27 mouse cellular contexts compared by ENCODE assay signal in the genomic region with DNA sequence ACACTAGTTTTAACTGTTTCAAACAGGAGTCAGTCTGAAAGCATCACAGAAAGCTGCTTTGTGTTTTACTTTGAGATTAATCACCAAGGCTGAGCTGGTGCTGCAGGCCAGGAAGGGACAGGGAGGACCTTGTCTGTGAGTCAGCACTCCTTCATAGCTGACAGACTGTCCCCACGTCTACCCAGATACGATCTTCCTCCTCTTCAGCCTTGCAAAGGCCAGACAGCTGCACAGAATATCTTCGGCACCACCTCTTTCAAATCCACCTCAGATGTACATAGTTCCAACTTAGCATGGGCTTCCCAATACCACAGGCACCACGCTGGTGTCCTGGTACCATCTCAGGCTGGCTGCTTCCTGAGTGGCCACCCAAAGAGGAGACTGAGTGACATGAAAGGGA. TPM values are rescaled to one million over a fixed set of nuclear protein-coding genes. Genes with fewer than 3 reads are reported as not detected.
DNase-seq lines count a peak whose midpoint lies in the region; ATAC-seq and TF ChIP-seq lines count a peak whose summit lies in the region.
"Had no signal": no experiment of that assay in that cellular context is flagged by ENCODE, and none has a peak within 500 bp of the region (broad histone marks: within the 10 kb centered on the region; RNA-seq: fewer than 3 reads in every experiment).

No protein-coding gene starts in this region.

- no peak for TF ChIP-seq POLR2A in MEL (IDR thresholded peaks at IDR 0.05; ENCODE audit: control insufficient read depth in 1 of 2, insufficient read depth in 1 of 2, low read depth in 1 of 2, low read length in 2 of 2, poor library complexity in 1 of 2)
- no peak for TF ChIP-seq POLR2A in lung, adult 2 months (IDR thresholded peaks at IDR 0.05; ENCODE audit: borderline replicate concordance, extremely low read depth, low read depth, low read length)

- no peak for ATAC-seq in embryonic facial prominence, embryonic 15.5 days (ENCODE audit: insufficient number of reproducible peaks, low FRiP score, low TSS enrichment, low read depth)
- ATAC-seq: Patski had no signal

- peak; percentile 65 to 78 for DNase-seq in adrenal gland, adult (ENCODE audit: inconsistent age in 2 of 2, low spot score in 1 of 2)
- DNase-seq in adrenal gland, postnatal 25 days: no peak
- DNase-seq in layer of hippocampus, adult 2 months (ENCODE audit: low spot score in 2 of 2): no peak
- DNase-seq in layer of hippocampus, postnatal 10 days (ENCODE audit: low spot score in 2 of 2): no peak
- DNase-seq in MEL (ENCODE audit: low read depth, low spot score): peak; percentile 66
- DNase-seq in cerebellum, postnatal 36 days: no peak
- no peak for DNase-seq in lung, adult 2 months
- DNase-seq: cerebellum, adult 11 months; cerebellum, postnatal 14 days; gastrocnemius, postnatal 36 days; kidney, adult 8-10 months; kidney, postnatal 4 days; midbrain, embryonic 14.5 days; right cerebral cortex, postnatal 25 days had no signal

- H3K27ac ChIP-seq in layer of hippocampus, adult 2 months: peak overlapping the region; percentile 73
- peak overlapping the region; percentile 85 for H3K27ac ChIP-seq in MEL (ENCODE audit: control insufficient read depth, low read depth, low read length)
- 0 out of 2 replicates have a peak overlapping the region, but pooled peaks have one; percentile 80 for H3K27ac ChIP-seq in embryonic facial prominence, embryonic 15.5 days (replicated peaks)
- H3K27ac ChIP-seq: forebrain, embryonic 12.5 days; hindbrain, embryonic 10.5 days; liver, embryonic 14.5 days; macrophage; neural tube, embryonic 15.5 days had no signal

- no peaks in the 10 kb centered on the region for H3K79me2 ChIP-seq in MEL (ENCODE audit: control insufficient read depth, insufficient read depth, low read length, poor library complexity)

- TF ChIP-seq EP300 in MEL (IDR thresholded peaks at IDR 0.05; ENCODE audit: low read depth in 1 of 2, low read length in 2 of 2): peak in 1 of 2 experiments; percentile 19; a peak in 2 of 4 replicates

- no peak overlapping the region for H3K4me3 ChIP-seq in layer of hippocampus, adult 2 months
- 0 out of 4 replicates have a peak overlapping the region, but pooled peaks of 1 of the 2 experiments have one; percentile 3 for H3K4me3 ChIP-seq in MEL (ENCODE audit: control insufficient read depth in 1 of 2, insufficient read depth in 1 of 2, low read depth in 2 of 2, low read length in 2 of 2)
- no peak overlapping the region for H3K4me3 ChIP-seq in embryonic facial prominence, embryonic 15.5 days (replicated peaks)
- no peak overlapping the region for H3K4me3 ChIP-seq in lung, adult 2 months (replicated peaks; ENCODE audit: extremely low read depth, low read depth, low read length)
- H3K4me3 ChIP-seq: forebrain, embryonic 12.5 days; hindbrain, embryonic 10.5 days; neural tube, embryonic 15.5 days had no signal

- no peak overlapping the region for H3K4me2 ChIP-seq in embryonic facial prominence, embryonic 15.5 days (replicated peaks)
- H3K4me2 ChIP-seq: forebrain, embryonic 12.5 days; neural tube, embryonic 15.5 days had no signal

- no peaks in the 10 kb centered on the region for H3K27me3 ChIP-seq in MEL (ENCODE audit: control insufficient read depth in 1 of 2, insufficient read depth in 2 of 2, low read length in 2 of 2)
- no peaks in the 10 kb centered on the region for H3K27me3 ChIP-seq in embryonic facial prominence, embryonic 15.5 days
- H3K27me3 ChIP-seq: forebrain, embryonic 12.5 days; neural tube, embryonic 15.5 days; Patski had no signal

- 72% methylated on average over 4 of the region's 4 CpGs for WGBS in embryonic facial prominence, embryonic 15.5 days
- WGBS in lung, adult 2 months: 85% methylated on average over 4 of the region's 4 CpGs

- H3K4me1 ChIP-seq in MEL (ENCODE audit: control insufficient read depth in 1 of 2, insufficient read depth in 2 of 2, low read length in 2 of 2): peaks cover 24 to 57% of the 10 kb centered on the region in 2 experiments
- peaks cover 28% of the 10 kb centered on the region for H3K4me1 ChIP-seq in embryonic facial prominence, embryonic 15.5 days
- no peaks in the 10 kb centered on the region for H3K4me1 ChIP-seq in lung, adult 2 months (ENCODE audit: control insufficient read depth, insufficient read depth, low read length)

- H3K9me3 ChIP-seq in MEL (replicated peaks; ENCODE audit: insufficient read depth, low read length): no peaks in the 10 kb centered on the region
- no peaks in the 10 kb centered on the region for H3K9me3 ChIP-seq in embryonic facial prominence, embryonic 15.5 days (replicated peaks)
- H3K9me3 ChIP-seq: forebrain, embryonic 12.5 days; hindbrain, embryonic 10.5 days; neural tube, embryonic 15.5 days had no signal

- TF ChIP-seq CTCF in layer of hippocampus, adult 2 months (conservative IDR thresholded peaks at IDR 0.05): no peak
- TF ChIP-seq CTCF in MEL (IDR thresholded peaks at IDR 0.05 in 2 of 3, conservative IDR thresholded peaks at IDR 0.05 in 1 of 3; ENCODE audit: control insufficient read depth in 1 of 3, insufficient read depth in 1 of 3, low read depth in 2 of 3, low read length in 3 of 3, poor library complexity in 1 of 3, severe bottlenecking in 1 of 3): no peak
- TF ChIP-seq CTCF in lung, adult 2 months (IDR thresholded peaks at IDR 0.05; ENCODE audit: insufficient read depth, low read length): no peak

- TF ChIP-seq RAD21 in MEL (IDR thresholded peaks at IDR 0.05; ENCODE audit: low read depth, low read length): no peak

- H3K9ac ChIP-seq in MEL (ENCODE audit: control insufficient read depth, low read depth, low read length, poor library complexity, severe bottlenecking): peak overlapping the region; percentile 24
- H3K9ac ChIP-seq in embryonic facial prominence, embryonic 15.5 days: no peak overlapping the region
- H3K9ac ChIP-seq: forebrain, embryonic 12.5 days; liver, embryonic 14.5 days; neural tube, embryonic 15.5 days had no signal

- H3K36me3 ChIP-seq in MEL (ENCODE audit: control insufficient read depth in 1 of 2, insufficient read depth in 2 of 2, low read length in 2 of 2): peaks cover 0 to 40% of the 10 kb centered on the region in 2 experiments; a peak in 2 of 4 replicates
- no peaks in the 10 kb centered on the region for H3K36me3 ChIP-seq in embryonic facial prominence, embryonic 15.5 days
- H3K36me3 ChIP-seq: forebrain, embryonic 12.5 days; hindbrain, embryonic 10.5 days had no signal

TF ChIP-seq in MEL, 35 proteins besides CTCF, POLR2A, EP300 and RAD21:
- TF ChIP-seq MAX (IDR thresholded peaks at IDR 0.05; ENCODE audit: low read length): 0 out of 2 replicates have a peak, but pooled peaks have one; percentile 31
- TF ChIP-seq ELF1 (IDR thresholded peaks at IDR 0.05; ENCODE audit: low read depth, low read length): no peak
- TF ChIP-seq USF2 (IDR thresholded peaks at IDR 0.05; ENCODE audit: borderline replicate concordance in 1 of 2, insufficient read depth in 1 of 2, low read depth in 1 of 2, low read length in 2 of 2): no peak
- TF ChIP-seq BHLHE40 (IDR thresholded peaks at IDR 0.05; ENCODE audit: borderline replicate concordance, low read depth, low read length): no peak
- no peak for TF ChIP-seq TCF12 (IDR thresholded peaks at IDR 0.05; ENCODE audit: low read depth, low read length)
- TF ChIP-seq E2F4 (IDR thresholded peaks at IDR 0.05; ENCODE audit: borderline replicate concordance, low read depth, low read length): no peak
- TF ChIP-seq ETS1 (IDR thresholded peaks at IDR 0.05; ENCODE audit: low read depth, low read length): 0 out of 2 replicates have a peak, but pooled peaks have one; percentile 23
- no peak for TF ChIP-seq ZNF384 (IDR thresholded peaks at IDR 0.05; ENCODE audit: low read depth, low read length)
- TF ChIP-seq ZC3H11A (IDR thresholded peaks at IDR 0.05; ENCODE audit: low read depth, low read length): no peak
- TF ChIP-seq GABPA (IDR thresholded peaks at IDR 0.05; ENCODE audit: low read depth, low read length): no peak
- no peak for TF ChIP-seq JUND (IDR thresholded peaks at IDR 0.05; ENCODE audit: low read depth, low read length)
- no peak for TF ChIP-seq KAT2A (conservative IDR thresholded peaks at IDR 0.05; ENCODE audit: low read depth, low read length)
- no peak for TF ChIP-seq CHD1 (IDR thresholded peaks at IDR 0.05; ENCODE audit: low read depth, low read length)
- no peak for TF ChIP-seq MXI1 (IDR thresholded peaks at IDR 0.05; ENCODE audit: low read depth, low read length)
- no peak for TF ChIP-seq HCFC1 (IDR thresholded peaks at IDR 0.05; ENCODE audit: low read depth, low read length)
- no peak for TF ChIP-seq RCOR1 (IDR thresholded peaks at IDR 0.05; ENCODE audit: low read depth, low read length)
- TF ChIP-seq MYC (IDR thresholded peaks at IDR 0.05; ENCODE audit: low read depth, low read length): 0 out of 2 replicates have a peak, but pooled peaks have one; percentile 38
- TF ChIP-seq GATA1 (IDR thresholded peaks at IDR 0.05; ENCODE audit: low read depth, low read length): peak; percentile 48
- no peak for TF ChIP-seq ZMIZ1 (IDR thresholded peaks at IDR 0.05; ENCODE audit: low read depth, low read length)
- TF ChIP-seq MAZ (IDR thresholded peaks at IDR 0.05; ENCODE audit: low read depth, low read length): no peak

RNA-seq across cellular contexts. Expression of gene A930018P22Rik, which starts 55.7 kb away (rescaled TPM):
- total RNA-seq in adrenal gland, postnatal 25 days (2021): 0.79 and 2.4 TPM in 2 replicates
- not detected for total RNA-seq in layer of hippocampus, adult 2 months (2021)
- total RNA-seq in layer of hippocampus, postnatal 10 days (2021): not detected
- total RNA-seq in MEL (2012; rRNA removed): not detected in 2 replicates
- not detected for polyA plus RNA-seq in MEL (2012; ENCODE audit: insufficient read depth in 1 of 2, insufficient read length in 2 of 2, low read depth in 1 of 2, low replicate concordance in 2 of 2, missing spikeins in 1 of 2)
- polyA plus RNA-seq in embryonic facial prominence, embryonic 15.5 days (2015; fragmentation: Nextera tagmentation; extraction: Ambion mirVana): 0.21 TPM in 1 of 2 replicates, not detected in the other
- 0.26 TPM in 1 of 2 replicates, not detected in the other for polyA plus RNA-seq in lung, adult 2 months (2012; rRNA removed)
- total RNA-seq: layer of hippocampus, postnatal 14 days; left cerebral cortex, postnatal 10 days had no signal
- polyA plus RNA-seq: forebrain, embryonic 12.5 days; heart, embryonic 16.5 days; lung, embryonic 16.5 days; macrophage; midbrain, embryonic 14.5 days; neural tube, embryonic 15.5 days; Patski; spleen, adult 2 months; stomach, embryonic 14.5 days had no signal

Comparison
In these comparisons a context has a peak if more than half of its experiments do, and no peak if none do; other contexts are left out.
1. DNase-seq: peak in adrenal gland, adult (2 of 2) and MEL (single experiment); none in adrenal gland, postnatal 25 days (single experiment), layer of hippocampus, adult 2 months (0 of 2), layer of hippocampus, postnatal 10 days (0 of 2), cerebellum, postnatal 36 days (0 of 2) and lung, adult 2 months (single experiment).
2. Peak in every context shown above with its lines, with median percentiles within 50 percentile points of each other: H3K27ac ChIP-seq.